Mouse (Mus musculus) intestine, embryonic 14.5 days (tissue): Measurements from ENCODE around the gene Camk1d. TPM values are rescaled to one million over a fixed set of nuclear protein-coding genes. Genes with fewer than 3 reads are reported as not detected.

Experiments used
- ATAC-seq: fragments of 200-750 bp; cut with Nextera tagmentation; replicated peaks from 2 replicates; pipeline ENCODE4 v1.8.0; 2017; ENCODE audit warnings: low read depth, moderate number of reproducible peaks, moderate TSS enrichment, moderate library complexity; ENCODE audit not compliant: low FRiP score, low TSS enrichment
- DNase-seq: peaks from one replicate; pipeline ENCODE4 v3.0.0-alpha.2; 2018; ENCODE audit warnings: low spot score
- H3K27ac ChIP-seq: fragments of 300-500 bp; sonication (generic); 2 replicates; pipeline ENCODE4 v1.5.1; 2014; ENCODE audit warnings: low read depth, mild to moderate bottlenecking, control low read depth
- H3K27me3 ChIP-seq: fragments of 300-500 bp; sonication (generic); replicated peaks from 2 replicates; pipeline ENCODE4 v1.6.1; 2014; ENCODE audit warnings: low read length, control low read depth; ENCODE audit not compliant: control insufficient read depth, insufficient read depth
- H3K36me3 ChIP-seq: fragments of 300-500 bp; sonication (generic); 2 replicates; pipeline ENCODE4 v1.6.1; 2014; ENCODE audit warnings: low read length, control low read depth; ENCODE audit not compliant: control insufficient read depth, insufficient read depth
- H3K4me1 ChIP-seq: fragments of 300-500 bp; sonication (generic); replicated peaks from 2 replicates; pipeline ENCODE4 v1.6.1; 2014; ENCODE audit warnings: low read length, control low read depth, mixed read lengths; ENCODE audit not compliant: control insufficient read depth, insufficient read depth
- H3K4me2 ChIP-seq: fragments of 300-500 bp; sonication (generic); 2 replicates; pipeline ENCODE4 v1.6.1; 2014; ENCODE audit warnings: low read length
- H3K4me3 ChIP-seq: fragments of 300-500 bp; sonication (generic); 2 replicates; pipeline ENCODE4 v1.5.1; 2014; ENCODE audit warnings: low read depth, low read length, control low read depth, mixed read lengths
- H3K9ac ChIP-seq: fragments of 300-500 bp; sonication (generic); 2 replicates; pipeline ENCODE4 v1.6.1; 2014; ENCODE audit warnings: mild to moderate bottlenecking, low read length
- H3K9me3 ChIP-seq: fragments of 300-500 bp; sonication (generic); 2 replicates; pipeline ENCODE4 v1.6.1; 2016; ENCODE audit warnings: low read length, control low read depth; ENCODE audit not compliant: control insufficient read depth
- WGBS: fragments of 180-500 bp; shearing (Covaris S2); extraction: QIAGEN DNeasy Blood & Tissue Kit; methylation state at CpG from one replicate; pipeline ENCODE4 v1.1.7; 2014; 5-methylcytosine and 5-hydroxymethylcytosine counted together
- polyA plus RNA-seq: library from polyadenylated mRNA; unstranded; fragments of >200 nt; fragmentation: Nextera tagmentation; extraction: Ambion mirVana; gene quantifications from 2 replicates; pipeline ENCODE4 v1.2.1, GENCODE M21; 2014

Camk1d gene
- polyA plus RNA-seq, 1 experiment from 2014 or later = 20.7 TPM

DNA sequence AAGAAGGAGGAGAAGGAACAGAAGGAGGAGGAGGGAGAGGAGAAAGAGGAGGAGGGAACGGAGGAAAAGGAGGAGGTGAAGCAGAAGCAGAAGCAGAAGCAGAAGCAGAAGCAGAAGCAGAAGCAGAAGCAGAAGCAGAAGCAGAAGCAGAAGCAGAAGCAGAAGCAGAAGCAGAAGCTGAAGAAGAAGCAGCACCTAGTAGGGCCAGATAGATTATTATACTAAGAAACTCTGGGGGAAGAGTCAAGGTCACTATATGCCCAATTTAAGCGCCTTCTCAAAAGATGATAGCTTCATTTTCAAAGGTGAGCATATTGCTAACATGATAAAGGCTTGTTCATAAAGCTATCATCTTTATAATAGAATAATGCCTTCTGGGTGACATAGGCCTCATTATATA is 11.9 kb downstream of the Camk1d start:
- Histone ChIP-seq H3K27ac (no peak overlapping the region), H3K4me2 (no peak overlapping the region), H3K27me3 (no peaks in the 10 kb centered on the region), H3K36me3 (no peaks in the 10 kb centered on the region), H3K9me3 (no peaks in the 10 kb centered on the region), H3K4me1 (no peaks in the 10 kb centered on the region; the same call in 1 of the 2 replicates), H3K9ac (no peak overlapping the region), H3K4me3 (no peak overlapping the region)
- WGBS = 85% methylated on average over 2 of the region's 2 CpGs
- no peak for ATAC-seq
- DNase-seq = no peak

GRCm38 (mm10) chr2:5700931-5701330 is 13.4 kb downstream of the Camk1d start:
- Histone ChIP-seq H3K4me1 (no peaks in the 10 kb centered on the region), H3K27me3 (no peaks in the 10 kb centered on the region), H3K27ac (no peak overlapping the region), H3K9me3 (no peaks in the 10 kb centered on the region), H3K4me3 (no peak overlapping the region), H3K36me3 (no peaks in the 10 kb centered on the region), H3K9ac (no peak overlapping the region), H3K4me2 (no peak overlapping the region)
- WGBS = 95% methylated on average over 3 of the region's 3 CpGs
- DNase-seq = no peak
- no peak for ATAC-seq

GRCm38 (mm10) chr2:5698451-5698850 is 15.9 kb downstream of the Camk1d start:
- ATAC-seq = no peak
- H3K9ac ChIP-seq = no peak overlapping the region
- no peak overlapping the region for H3K27ac ChIP-seq
- H3K9me3 ChIP-seq = no peaks in the 10 kb centered on the region
- H3K27me3 ChIP-seq = no peaks in the 10 kb centered on the region
- H3K4me1 ChIP-seq = no peaks in the 10 kb centered on the region
- H3K4me2 ChIP-seq = no peak overlapping the region
- 80% methylated on average over 8 of the region's 8 CpGs for WGBS
- H3K4me3 ChIP-seq = no peak overlapping the region
- DNase-seq = no peak
- H3K36me3 ChIP-seq = no peaks in the 10 kb centered on the region

GRCm38 (mm10) chr2:5694094-5694493 is 20.2 kb downstream of the Camk1d start:
- Histone ChIP-seq H3K36me3 (no peaks in the 10 kb centered on the region), H3K9ac (no peak overlapping the region), H3K4me1 (no peaks in the 10 kb centered on the region), H3K9me3 (no peaks in the 10 kb centered on the region), H3K4me2 (no peak overlapping the region), H3K27ac (no peak overlapping the region), H3K27me3 (no peaks in the 10 kb centered on the region), H3K4me3 (no peak overlapping the region)
- no peak for DNase-seq
- WGBS = 82% methylated on average over 9 of the region's 9 CpGs
- no peak for ATAC-seq

DNA sequence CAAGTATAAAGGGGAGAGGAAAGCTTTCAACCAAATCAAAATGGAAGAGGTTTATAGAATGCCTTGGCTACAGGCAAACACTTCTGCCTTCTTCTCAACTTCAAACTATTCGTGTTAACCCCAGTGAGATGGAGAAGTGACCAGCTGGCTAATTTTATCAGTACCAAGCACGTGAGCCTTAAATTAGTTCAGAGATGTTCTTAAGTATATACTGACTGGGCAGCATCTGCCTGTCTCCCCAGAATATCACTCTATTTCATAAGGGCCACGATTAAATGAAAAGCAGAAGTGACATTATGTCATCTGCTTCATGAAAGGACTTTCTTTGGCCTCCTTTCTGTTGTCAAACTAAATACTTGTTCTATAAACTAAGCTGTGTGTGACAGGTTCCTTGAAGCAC is 22.6 kb downstream of the Camk1d start:
- WGBS = 74% methylated on average over 3 of the region's 3 CpGs

GRCm38 (mm10) chr2:5683366-5683765 is 30.9 kb downstream of the Camk1d start:
- H3K4me2 ChIP-seq = no peak overlapping the region
- H3K27ac ChIP-seq = no peak overlapping the region
- ATAC-seq = no peak
- no peaks in the 10 kb centered on the region for H3K4me1 ChIP-seq
- H3K4me3 ChIP-seq = no peak overlapping the region
- H3K9me3 ChIP-seq = 0 out of 2 replicates have a peak, but pooled peaks cover 3% of the 10 kb centered on the region
- no peak for DNase-seq
- no peak overlapping the region for H3K9ac ChIP-seq
- H3K27me3 ChIP-seq = no peaks in the 10 kb centered on the region
- 90% methylated on average over 4 of the region's 4 CpGs for whole genome bisulfite sequencing
- no peaks in the 10 kb centered on the region for H3K36me3 ChIP-seq

More for the DNA sequence above, 22.6 kb downstream of the Camk1d start:
- H3K9ac ChIP-seq = no peak overlapping the region
- no peaks in the 10 kb centered on the region for H3K36me3 ChIP-seq
- no peaks in the 10 kb centered on the region for H3K9me3 ChIP-seq
- H3K4me3 ChIP-seq = no peak overlapping the region
- DNase-seq = no peak
- H3K4me1 ChIP-seq = no peaks in the 10 kb centered on the region
- no peaks in the 10 kb centered on the region for H3K27me3 ChIP-seq
- no peak for ATAC-seq
- H3K4me2 ChIP-seq = no peak overlapping the region
- no peak overlapping the region for H3K27ac ChIP-seq

GRCm38 (mm10) chr2:5681909-5682308 is 32.4 kb downstream of the Camk1d start:
- DNase-seq = no peak
- Histone ChIP-seq H3K9ac (no peak overlapping the region), H3K36me3 (no peaks in the 10 kb centered on the region), H3K27me3 (no peaks in the 10 kb centered on the region), H3K27ac (no peak overlapping the region), H3K4me2 (no peak overlapping the region), H3K9me3 (0 out of 2 replicates have a peak, but pooled peaks cover 3% of the 10 kb centered on the region), H3K4me1 (no peaks in the 10 kb centered on the region; the same call in 1 of the 2 replicates), H3K4me3 (no peak overlapping the region)
- no peak for ATAC-seq
- 83% methylated on average over 8 of the region's 8 CpGs for WGBS

DNA sequence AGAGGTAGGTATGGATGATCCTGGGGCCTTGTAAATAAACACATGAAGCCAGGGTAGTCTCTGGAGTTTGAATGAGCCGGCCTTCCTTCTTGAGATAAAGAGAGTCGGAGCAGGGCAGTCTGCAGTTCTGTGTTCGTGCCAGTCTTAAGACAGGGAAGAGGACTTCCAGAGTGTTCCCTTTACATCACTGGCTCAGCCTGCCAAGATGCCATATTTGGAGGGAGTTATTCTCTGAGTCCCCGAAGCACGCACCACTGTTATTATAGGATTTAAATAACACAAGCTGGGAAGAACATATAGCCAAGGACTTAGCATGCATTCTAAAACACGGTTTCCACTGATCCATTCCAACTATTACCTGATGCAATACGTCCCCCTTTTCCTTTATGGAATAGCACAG is 33.0 kb downstream of the Camk1d start:
- peaks cover 6% of the 10 kb centered on the region for H3K4me1 ChIP-seq
- H3K36me3 ChIP-seq = no peaks in the 10 kb centered on the region
- H3K9me3 ChIP-seq = 0 out of 2 replicates have a peak, but pooled peaks cover 3% of the 10 kb centered on the region
- no peaks in the 10 kb centered on the region for H3K27me3 ChIP-seq
- no peak overlapping the region for H3K9ac ChIP-seq
- H3K4me2 ChIP-seq = no peak overlapping the region
- 71% methylated on average over 7 of the region's 7 CpGs for WGBS
- DNase-seq (no peak), ATAC-seq (no peak)
- H3K4me3 ChIP-seq = no peak overlapping the region
- H3K27ac ChIP-seq = no peak overlapping the region; the same call in 1 of the 2 replicates

DNA sequence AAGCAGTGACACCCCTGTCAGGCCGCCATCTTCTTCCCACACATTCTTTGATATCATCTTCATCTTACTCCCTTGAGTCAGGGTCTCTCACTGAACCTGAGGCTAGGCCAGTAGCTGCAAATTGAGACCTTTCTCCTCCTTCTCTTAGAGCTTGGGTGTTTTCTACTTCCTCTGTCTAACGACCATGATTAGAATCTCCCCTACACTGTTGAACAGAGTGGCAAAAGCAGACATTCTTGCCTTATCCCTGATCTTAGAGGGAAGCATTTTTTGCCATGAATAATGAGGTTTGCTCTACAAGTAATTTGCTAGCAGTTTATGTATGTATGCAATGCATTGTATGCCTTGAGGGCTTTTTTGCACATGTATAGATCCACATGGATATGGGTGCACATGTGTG is 35.3 kb downstream of the Camk1d start:
- H3K4me3 ChIP-seq = no peak overlapping the region
- no peak overlapping the region for H3K4me2 ChIP-seq
- H3K4me1 ChIP-seq = peaks cover 8% of the 10 kb centered on the region
- H3K9me3 ChIP-seq = 0 out of 2 replicates have a peak, but pooled peaks cover 3% of the 10 kb centered on the region
- 94% methylated on average over 2 of the region's 2 CpGs for WGBS
- H3K9ac ChIP-seq = no peak overlapping the region
- DNase-seq (no peak), ATAC-seq (no peak)
- no peaks in the 10 kb centered on the region for H3K36me3 ChIP-seq
- H3K27me3 ChIP-seq = no peaks in the 10 kb centered on the region
- H3K27ac ChIP-seq = no peak overlapping the region
